Mouse (Mus musculus) myocyte (in vitro differentiated cells): Measurements from ENCODE around the gene Lcmt1. TPM values are rescaled to one million over a fixed set of nuclear protein-coding genes. Genes with fewer than 3 reads are reported as not detected.

Experiments
- H3K27me3 ChIP-seq: one replicate; pipeline ENCODE4 v1.6.1; 2011; ENCODE audit not compliant: control insufficient read depth, insufficient read depth, insufficient read length
- H3K36me3 ChIP-seq: one replicate; pipeline ENCODE4 v1.6.1; 2011; ENCODE audit not compliant: control insufficient read depth, insufficient read depth
- H3K4me2 ChIP-seq: one replicate; pipeline ENCODE4 v1.6.1; 2011; ENCODE audit warnings: low read depth, control low read depth
- H3K4me3 ChIP-seq: one replicate; pipeline ENCODE4 v1.5.1; 2011; ENCODE audit warnings: mild to moderate bottlenecking, control low read depth, moderate library complexity
- H3K79me2 ChIP-seq: one replicate; pipeline ENCODE4 v1.6.1; 2011; ENCODE audit not compliant: control insufficient read depth, insufficient read depth
- H3ac ChIP-seq: one replicate; pipeline ENCODE4 v1.6.1; 2011; ENCODE audit not compliant: control insufficient read depth, insufficient read length
- CEBPB ChIP-seq: IDR thresholded peaks from 2 replicates; pipeline ENCODE4 v1.6.1; 2011; ENCODE audit warnings: mild to moderate bottlenecking, moderate library complexity; ENCODE audit not compliant: poor library complexity, insufficient read depth, severe bottlenecking
- E2F4 ChIP-seq: IDR thresholded peaks from one replicate; pipeline ENCODE4 v1.6.1; 2011; ENCODE audit warnings: mild to moderate bottlenecking, control low read depth, moderate library complexity; ENCODE audit not compliant: insufficient read depth
- MAX ChIP-seq: IDR thresholded peaks from one replicate; pipeline ENCODE4 v1.6.1; 2011; ENCODE audit warnings: low read depth, mild to moderate bottlenecking, control low read depth
- MYOD1 ChIP-seq, 3 experiments: IDR thresholded peaks; one replicate each; pipeline ENCODE4 v1.6.1; 2011; ENCODE audit warnings: control low read depth in 2 of 3, low read depth in 2 of 3, mild to moderate bottlenecking in 2 of 3, moderate library complexity in 1 of 3; ENCODE audit not compliant: insufficient read length in 2 of 3, control insufficient read depth in 1 of 3
- MYOG ChIP-seq, 3 experiments: IDR thresholded peaks; one replicate each; pipeline ENCODE4 v1.6.1; 2011; ENCODE audit warnings: control low read depth in 2 of 3, low read depth in 2 of 3, mild to moderate bottlenecking in 2 of 3; ENCODE audit not compliant: insufficient read length in 2 of 3, control insufficient read depth in 1 of 3, insufficient read depth in 1 of 3
- POLR2A ChIP-seq: IDR thresholded peaks from one replicate; pipeline ENCODE4 v1.6.1; 2011; ENCODE audit warnings: low read depth, mild to moderate bottlenecking, control low read depth, moderate library complexity; ENCODE audit not compliant: insufficient read length
- POLR2AphosphoS2 ChIP-seq: IDR thresholded peaks from one replicate; pipeline ENCODE4 v1.6.1; 2011; ENCODE audit warnings: low read depth, control low read depth; ENCODE audit not compliant: insufficient read length
- REST ChIP-seq: IDR thresholded peaks from one replicate; pipeline ENCODE4 v1.6.1; 2011; ENCODE audit warnings: mild to moderate bottlenecking, control low read depth, moderate library complexity; ENCODE audit not compliant: insufficient read depth, insufficient read length
- SRF ChIP-seq: IDR thresholded peaks from one replicate; pipeline ENCODE4 v1.6.1; 2011; ENCODE audit warnings: low read depth; ENCODE audit not compliant: control insufficient read depth, insufficient read length
- TCF12 ChIP-seq: IDR thresholded peaks from one replicate; pipeline ENCODE4 v1.6.1; 2011; ENCODE audit warnings: mild to moderate bottlenecking, control low read depth; ENCODE audit not compliant: poor library complexity, insufficient read depth, severe bottlenecking
- TCF3 ChIP-seq: IDR thresholded peaks from one replicate; pipeline ENCODE4 v1.6.1; 2011; ENCODE audit warnings: low read depth, control low read depth; ENCODE audit not compliant: insufficient read length
- USF1 ChIP-seq: IDR thresholded peaks from one replicate; pipeline ENCODE4 v1.6.1; 2011; ENCODE audit warnings: low read depth, mild to moderate bottlenecking, control low read depth, moderate library complexity
- polyA plus RNA-seq: library from polyadenylated mRNA; unstranded; fragments of >200 nt; fragmentation: generic; extraction: Trizol; gene quantifications from one replicate; pipeline ENCODE4 v1.2.1, GENCODE M21; 2012; ENCODE audit warnings: missing spikeins

Gene Lcmt1
- polyA plus RNA-seq, 1 experiment, result 28.4 TPM

- Histone ChIP-seq H3K4me2 (peak overlapping the region; percentile 99), H3ac (peak overlapping the region; percentile 69), H3K79me2 (peaks cover 50% of the 10 kb centered on the region), H3K36me3 (no peaks in the 10 kb centered on the region), H3K4me3 (peak overlapping the region; percentile 80), H3K27me3 (no peaks in the 10 kb centered on the region)
- TF ChIP-seq POLR2AphosphoS2 (no peak), E2F4 (no peak), POLR2A (no peak)
Observed at GRCm38 (mm10) chr7:123368778-123369746, 522 bp upstream of the Lcmt1 start.

- no peak overlapping the region for H3ac ChIP-seq
- H3K36me3 ChIP-seq, result no peaks in the 10 kb centered on the region
- H3K27me3 ChIP-seq, result no peaks in the 10 kb centered on the region
- no peak for TF ChIP-seq SRF
- no peak for TF ChIP-seq USF1
- no peak for TF ChIP-seq E2F4
- no peak for TF ChIP-seq POLR2AphosphoS2
- TF ChIP-seq MAX, result no peak
- no peak for TF ChIP-seq MYOG (IDR thresholded peaks at IDR 0.05; ENCODE audit: control insufficient read depth in 1 of 3, insufficient read depth in 1 of 3, insufficient read length in 2 of 3, low read depth in 2 of 3)
- TF ChIP-seq TCF12, result no peak
- no peak for TF ChIP-seq TCF3
- peak overlapping the region; percentile 80 for H3K4me3 ChIP-seq
- H3K79me2 ChIP-seq, result peaks cover 33% of the 10 kb centered on the region
- H3K4me2 ChIP-seq, result peak overlapping the region; percentile 85
Observed at GRCm38 (mm10) chr7:123370700-123371099, 1.1 kb downstream of the Lcmt1 start.

- Histone ChIP-seq H3K79me2 (peaks cover 25% of the 10 kb centered on the region), H3K27me3 (no peaks in the 10 kb centered on the region), H3K4me2 (peak overlapping the region; percentile 85), H3K36me3 (no peaks in the 10 kb centered on the region), H3ac (no peak overlapping the region), H3K4me3 (no peak overlapping the region)
- TF ChIP-seq MYOD1 (IDR thresholded peaks at IDR 0.05; ENCODE audit: control insufficient read depth in 1 of 3, insufficient read length in 2 of 3, low read depth in 2 of 3) (no peak), USF1 (no peak), CEBPB (no peak), MAX (no peak), E2F4 (no peak), TCF3 (no peak), TCF12 (no peak), POLR2A (no peak), MYOG (IDR thresholded peaks at IDR 0.05; ENCODE audit: control insufficient read depth in 1 of 3, insufficient read depth in 1 of 3, insufficient read length in 2 of 3, low read depth in 2 of 3) (no peak), REST (no peak), SRF (no peak), POLR2AphosphoS2 (no peak)
Observed at GRCm38 (mm10) chr7:123371501-123371900, 1.9 kb downstream of the Lcmt1 start.

GRCm38 (mm10) chr7:123377443-123378400 lies 8.1 kb downstream of the Lcmt1 start:
- H3K4me2 ChIP-seq, result peak overlapping the region; percentile 83
- peak overlapping the region; percentile 2 for H3ac ChIP-seq
- H3K4me3 ChIP-seq, result peak overlapping the region; percentile 58
- TF ChIP-seq E2F4 (no peak), USF1 (no peak), POLR2AphosphoS2 (peak; percentile 84), POLR2A (peak; percentile 80), MYOD1 (IDR thresholded peaks at IDR 0.05; ENCODE audit: control insufficient read depth in 1 of 3, insufficient read length in 2 of 3, low read depth in 2 of 3) (no peak), MYOG (IDR thresholded peaks at IDR 0.05; ENCODE audit: control insufficient read depth in 1 of 3, insufficient read depth in 1 of 3, insufficient read length in 2 of 3, low read depth in 2 of 3) (no peak), MAX (no peak), SRF (no peak), TCF3 (no peak)
- H3K27me3 ChIP-seq, result no peaks in the 10 kb centered on the region
- peaks cover 16% of the 10 kb centered on the region for H3K79me2 ChIP-seq
- no peaks in the 10 kb centered on the region for H3K36me3 ChIP-seq
